Mouse (Mus musculus) thymus, postnatal 25 days (tissue): ENCODE results near the gene Tjp2.
"Not testable (repeated sequence)": the region's sequence is repeated elsewhere in the genome, so short reads cannot be mapped to it uniquely, and the experiment has no call there.

ENCODE experiments used
- DNase-seq: peaks from one replicate; pipeline ENCODE4 v3.0.0; 2022

The Tjp2 gene

GRCm38 (mm10) chr19:24220795-24221445, 3.9 kb downstream of the Tjp2 start:
- DNase-seq, result no peak

- DNase-seq, result no peak
Measured at GRCm38 (mm10) chr19:24219011-24219410, 5.8 kb downstream of the Tjp2 start.

GRCm38 (mm10) chr19:24218291-24218690, 6.5 kb downstream of the Tjp2 start:
- no peak for DNase-seq

- DNase-seq, result no peak
Measured at GRCm38 (mm10) chr19:24217851-24218250, 7.0 kb downstream of the Tjp2 start.

- DNase-seq, result no peak
Measured at GRCm38 (mm10) chr19:24216771-24217170, 8.1 kb downstream of the Tjp2 start.

- DNase-seq, result no peak
Measured at GRCm38 (mm10) chr19:24214939-24215338, 9.9 kb downstream of the Tjp2 start.

GRCm38 (mm10) chr19:24213299-24213698, 11.5 kb downstream of the Tjp2 start:
- no peak for DNase-seq

- no peak for DNase-seq
Measured at GRCm38 (mm10) chr19:24212552-24213249, 12.1 kb downstream of the Tjp2 start.

- DNase-seq, result no peak
Measured at GRCm38 (mm10) chr19:24211168-24211567, 13.7 kb downstream of the Tjp2 start.

GRCm38 (mm10) chr19:24209516-24209915, 15.3 kb downstream of the Tjp2 start:
- no peak for DNase-seq

GRCm38 (mm10) chr19:24207967-24208366, 16.9 kb downstream of the Tjp2 start:
- no peak for DNase-seq

GRCm38 (mm10) chr19:24205001-24205400, 19.8 kb downstream of the Tjp2 start:
- no peak for DNase-seq

GRCm38 (mm10) chr19:24201848-24202247, 23.0 kb downstream of the Tjp2 start:
- no peak for DNase-seq

GRCm38 (mm10) chr19:24200566-24200965, 24.3 kb downstream of the Tjp2 start:
- DNase-seq, result no peak

GRCm38 (mm10) chr19:24198676-24199303, 26.0 kb downstream of the Tjp2 start:
- no peak for DNase-seq

GRCm38 (mm10) chr19:24197338-24197737, 27.5 kb downstream of the Tjp2 start:
- no peak for DNase-seq

GRCm38 (mm10) chr19:24195224-24195623, 29.6 kb downstream of the Tjp2 start:
- DNase-seq, result no peak

GRCm38 (mm10) chr19:24194216-24194615, 30.6 kb downstream of the Tjp2 start:
- DNase-seq, result peak; percentile 34

- no peak for DNase-seq
Measured at GRCm38 (mm10) chr19:24192946-24193345, 31.9 kb downstream of the Tjp2 start.

GRCm38 (mm10) chr19:24187791-24188190, 37.0 kb downstream of the Tjp2 start:
- DNase-seq, result no peak

GRCm38 (mm10) chr19:24187358-24187757, 37.5 kb downstream of the Tjp2 start:
- DNase-seq, result not testable (repeated sequence)

GRCm38 (mm10) chr19:24183680-24184235, 41.1 kb downstream of the Tjp2 start:
- no peak for DNase-seq

GRCm38 (mm10) chr19:24180415-24180814, 44.4 kb downstream of the Tjp2 start:
- DNase-seq, result no peak

- DNase-seq, result no peak
Measured at GRCm38 (mm10) chr19:24178086-24178485, 46.7 kb downstream of the Tjp2 start.
